Mouse (Mus musculus) cerebral cortex, adult 2 months (tissue): ENCODE measurements around the gene Mrps36.

Experiments
- WGBS: fragments of 180-500 bp; shearing (Covaris S2); methylation state at CpG from one replicate; pipeline ENCODE4 v1.1.7; 2018; 5-methylcytosine and 5-hydroxymethylcytosine counted together

Gene Mrps36

GRCm38 (mm10) chr13:100731462-100732046 lies 12.9 kb downstream of the Mrps36 start:
- 91% methylated on average over 6 of the region's 6 CpGs for WGBS

- WGBS: 0% methylated on average over 19 of the region's 19 CpGs
These were observed 13.6 kb downstream of the Mrps36 start, which contains the start of gene Cdk7 for GRCm38 (mm10) chr13:100730861-100731176. Gene Cdk7, minus strand, starts transcription at chr13:100730939.

GRCm38 (mm10) chr13:100730153-100730860 lies 14.2 kb downstream of the Mrps36 start:
- WGBS: under 1% methylated on average over 30 of the region's 30 CpGs

GRCm38 (mm10) chr13:100728530-100728929 lies 15.9 kb downstream of the Mrps36 start:
- WGBS: 91% methylated on average over 4 of the region's 4 CpGs

GRCm38 (mm10) chr13:100728086-100728485 lies 16.4 kb downstream of the Mrps36 start:
- WGBS: 90% methylated on average over 5 of the region's 5 CpGs

GRCm38 (mm10) chr13:100725194-100725593 lies 19.3 kb downstream of the Mrps36 start:
- WGBS: 81% methylated on average over 10 of the region's 10 CpGs

- 50% methylated on average over 7 of the region's 7 CpGs for WGBS
These were observed 20.3 kb downstream of the Mrps36 start for GRCm38 (mm10) chr13:100724051-100724754.

GRCm38 (mm10) chr13:100721656-100722055 lies 22.8 kb downstream of the Mrps36 start:
- WGBS: 77% methylated on average over 5 of the region's 5 CpGs

- 88% methylated on average over 6 of the region's 6 CpGs for WGBS
These were observed 29.0 kb downstream of the Mrps36 start for GRCm38 (mm10) chr13:100715467-100715866.

- WGBS: 94% methylated on average over 7 of the region's 7 CpGs
These were observed 38.3 kb downstream of the Mrps36 start for GRCm38 (mm10) chr13:100706206-100706605.

- WGBS: over 99% methylated on average over 2 of the region's 2 CpGs
These were observed 41.0 kb downstream of the Mrps36 start for GRCm38 (mm10) chr13:100703468-100703867.

GRCm38 (mm10) chr13:100698866-100699265 lies 45.6 kb downstream of the Mrps36 start:
- 94% methylated on average over 10 of the region's 10 CpGs for WGBS

GRCm38 (mm10) chr13:100697541-100697940 lies 46.9 kb downstream of the Mrps36 start:
- WGBS: 73% methylated on average over 3 of the region's 3 CpGs

GRCm38 (mm10) chr13:100687513-100687912 lies 56.9 kb downstream of the Mrps36 start:
- WGBS: 74% methylated on average over 7 of the region's 7 CpGs
